Mouse (Mus musculus) testis, postnatal 14 days (tissue): ENCODE data around the gene Slc27a5.
A peak's percentile ranks its signal among the peaks of the same experiment; 100 is the strongest.

Experiments
- DNase-seq: peaks from one replicate; pipeline ENCODE4 v3.0.0; 2021; ENCODE audit warnings: low spot score

Gene Slc27a5

DNA sequence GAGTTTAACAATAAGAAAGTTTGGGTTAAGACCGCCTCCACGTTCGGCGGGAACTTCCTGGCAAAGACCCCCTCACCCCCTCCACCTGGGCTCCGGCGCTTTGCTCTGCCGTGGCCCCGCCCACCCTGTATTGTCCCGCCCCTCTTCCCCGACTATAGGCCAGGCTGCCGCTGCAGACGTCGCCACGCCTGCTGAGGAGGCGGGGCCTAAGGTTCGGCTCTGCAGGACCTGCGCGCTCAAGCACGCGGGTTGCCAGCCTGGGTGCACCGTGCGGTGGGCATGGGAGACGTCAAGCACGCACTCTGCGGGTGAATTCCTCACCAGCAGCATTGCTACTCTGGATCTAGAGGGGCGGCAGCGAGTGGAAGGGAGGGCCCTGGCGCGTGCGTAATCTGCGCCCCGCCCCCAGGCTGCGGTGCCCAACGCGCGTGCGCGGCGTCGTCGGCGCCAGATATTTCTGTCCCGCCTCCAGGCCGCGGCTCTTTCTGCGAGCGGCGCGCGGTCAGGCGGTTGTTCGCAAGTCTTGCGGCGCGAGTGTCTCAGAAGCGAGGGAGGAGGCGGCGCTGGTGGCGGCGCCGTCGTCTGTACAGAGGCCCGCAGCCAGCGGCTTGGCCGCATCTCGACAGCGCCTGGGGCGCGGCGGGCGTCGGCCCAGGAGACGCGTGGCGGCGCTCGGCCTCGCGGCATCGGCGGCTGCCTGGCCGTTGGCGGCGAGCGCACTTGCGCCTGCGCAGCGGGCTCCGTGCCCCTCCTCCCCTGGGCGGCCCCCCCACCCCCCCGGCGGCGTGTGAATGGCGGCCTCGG is 26.1 kb upstream of the Slc27a5 start:
- DNase-seq = peak; percentile 95

DNA sequence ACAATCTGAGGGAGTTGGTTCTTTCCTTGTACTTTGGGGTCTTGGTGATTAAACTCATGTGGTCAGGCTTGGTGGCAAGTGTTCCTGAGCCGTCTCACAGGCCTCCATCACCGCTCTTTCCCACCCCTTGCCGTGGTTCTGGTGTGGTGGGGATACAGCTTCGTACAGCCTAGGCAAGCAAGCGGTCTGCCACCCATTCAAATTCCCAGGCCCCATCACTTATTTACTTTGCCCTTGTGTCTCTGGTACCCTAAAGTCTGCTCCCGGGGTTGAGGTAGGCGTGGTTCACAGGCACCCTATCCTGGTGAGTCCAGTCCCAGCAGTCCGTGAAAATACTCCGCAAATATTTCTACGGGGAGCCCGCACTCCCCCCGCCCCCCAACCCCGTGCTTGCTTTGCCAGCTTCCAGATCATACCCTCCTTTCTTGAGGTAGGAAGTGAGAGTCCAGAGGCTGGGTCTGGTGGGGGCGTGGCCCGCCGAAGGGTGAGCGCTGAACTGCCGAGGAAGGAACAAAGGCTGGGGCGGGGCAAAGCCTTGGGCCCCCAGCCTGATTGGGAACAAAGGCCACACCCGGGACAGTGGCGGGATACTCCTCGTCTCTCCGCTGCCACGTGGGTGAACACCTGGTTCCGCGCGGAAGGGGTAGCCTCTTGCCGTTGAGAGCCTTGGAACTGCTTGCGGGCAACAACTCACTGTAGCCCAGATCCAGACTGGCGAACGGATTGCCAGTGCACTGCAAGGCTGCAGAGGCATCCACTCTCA is 25.0 kb upstream of the Slc27a5 start:
- DNase-seq = peak; percentile 86

DNA sequence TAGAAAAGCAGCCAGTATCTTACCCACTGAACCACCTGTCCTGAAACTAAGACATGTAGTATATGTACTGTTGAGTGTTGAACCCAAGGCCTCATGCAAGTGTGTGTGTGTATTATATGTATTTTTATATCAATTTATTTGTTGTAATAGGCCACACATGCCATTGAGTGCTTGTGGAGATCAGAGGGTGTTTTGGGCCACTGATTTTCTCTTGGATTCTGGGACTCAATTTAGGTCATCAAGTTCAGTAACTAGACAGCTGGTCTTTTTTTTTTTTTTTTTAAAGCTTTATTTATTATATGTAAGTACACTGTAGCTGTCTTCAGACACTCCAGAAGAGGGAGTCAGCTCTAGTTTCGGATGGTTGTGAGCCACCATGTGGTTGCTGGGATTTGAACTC is 17.2 kb upstream of the Slc27a5 start:
- no peak for DNase-seq

DNA sequence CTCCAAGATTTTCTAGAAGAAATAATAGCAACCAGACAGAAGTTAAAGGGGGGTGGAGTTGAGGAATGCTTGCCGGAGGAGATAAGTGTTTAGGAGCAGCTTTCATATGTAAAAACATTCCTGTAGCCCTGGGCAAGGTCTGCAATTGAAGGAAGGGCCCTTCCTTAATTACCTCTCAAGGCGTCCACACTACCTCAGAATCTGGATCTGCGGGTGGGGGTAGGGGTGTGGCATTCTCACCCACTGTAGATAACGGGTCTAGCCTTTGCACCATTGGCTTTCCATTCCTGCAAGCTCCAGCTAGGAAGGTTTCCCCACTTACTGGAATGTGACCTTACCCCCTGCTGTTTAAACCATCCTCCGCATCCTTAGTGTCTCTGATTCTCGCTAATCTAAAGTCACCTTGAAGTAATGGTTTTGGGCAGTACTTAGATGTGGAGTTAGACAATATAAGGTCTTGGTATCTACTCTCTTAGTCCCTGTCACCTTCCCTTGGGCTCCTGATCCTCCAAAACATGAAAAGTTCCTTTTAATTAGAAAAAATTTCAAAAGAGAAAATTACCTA is 16.4 kb upstream of the Slc27a5 start:
- DNase-seq = no peak

DNA sequence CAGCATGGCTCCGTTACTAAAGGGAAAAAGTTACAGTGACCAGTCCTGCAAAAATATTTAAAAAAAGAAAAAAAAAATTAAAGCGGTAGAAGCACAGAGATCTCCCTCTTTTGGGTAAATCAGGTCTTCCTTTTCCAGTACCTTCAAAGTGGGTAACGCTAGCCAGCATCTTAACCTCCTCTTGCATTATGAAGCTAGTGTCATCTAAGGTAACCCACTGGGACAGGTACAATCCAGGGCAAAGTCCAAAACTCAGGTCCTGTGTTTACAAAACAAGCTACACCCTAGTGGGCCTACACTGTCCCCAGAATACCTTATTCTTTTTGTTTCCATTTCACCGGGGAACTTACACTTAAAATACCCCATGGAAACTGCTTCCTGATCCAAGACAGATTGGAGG is 15.7 kb upstream of the Slc27a5 start:
- DNase-seq = no peak

DNA sequence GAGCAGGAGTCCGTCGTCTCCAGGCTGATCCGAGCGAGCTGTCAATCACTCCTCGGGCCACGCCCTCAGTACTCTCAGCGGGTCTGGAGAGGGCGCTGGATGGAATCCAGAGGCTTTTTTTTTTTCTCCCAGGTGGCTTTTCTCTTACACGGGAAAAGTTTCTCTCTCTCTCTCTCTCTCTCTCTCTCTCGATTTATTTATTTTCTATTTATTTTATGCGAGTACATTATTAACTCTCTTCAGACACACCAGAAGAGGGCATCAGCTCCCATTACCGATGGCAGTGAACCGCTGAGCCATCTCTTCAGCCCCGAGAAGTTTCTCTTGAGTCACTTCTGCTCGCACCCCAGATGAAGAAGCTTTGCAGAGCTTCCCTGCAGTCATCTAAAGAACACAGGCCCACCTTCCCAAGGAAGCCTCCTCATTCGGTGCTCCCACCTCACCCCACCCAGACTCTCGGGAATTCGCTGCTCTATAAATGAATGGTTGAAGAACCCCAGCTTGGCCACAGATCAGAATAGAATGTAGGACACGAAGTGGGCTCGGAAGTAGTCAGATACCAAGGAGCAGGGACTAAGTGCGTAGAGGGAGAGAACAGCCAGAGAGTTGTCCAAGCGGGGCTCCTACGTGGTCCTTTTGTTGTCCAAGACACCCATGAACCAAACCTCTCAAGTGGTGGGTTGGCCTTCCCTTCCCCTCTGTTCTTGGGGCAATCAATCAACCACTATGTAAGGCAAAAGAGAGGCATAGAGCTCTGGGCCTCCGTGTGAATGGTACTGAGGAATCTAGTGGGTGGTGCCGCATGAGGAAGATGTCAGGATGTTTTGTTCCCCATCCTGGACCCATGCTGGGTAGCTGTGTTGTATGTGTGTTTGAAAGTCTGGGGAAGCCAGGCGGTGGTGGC is 12.3 kb upstream of the Slc27a5 start, which contains the start of gene Zbtb45:
Gene Zbtb45 (minus strand): TSS at position 30 of the 904 bp plus-strand sequence.
- no peak for DNase-seq

DNA sequence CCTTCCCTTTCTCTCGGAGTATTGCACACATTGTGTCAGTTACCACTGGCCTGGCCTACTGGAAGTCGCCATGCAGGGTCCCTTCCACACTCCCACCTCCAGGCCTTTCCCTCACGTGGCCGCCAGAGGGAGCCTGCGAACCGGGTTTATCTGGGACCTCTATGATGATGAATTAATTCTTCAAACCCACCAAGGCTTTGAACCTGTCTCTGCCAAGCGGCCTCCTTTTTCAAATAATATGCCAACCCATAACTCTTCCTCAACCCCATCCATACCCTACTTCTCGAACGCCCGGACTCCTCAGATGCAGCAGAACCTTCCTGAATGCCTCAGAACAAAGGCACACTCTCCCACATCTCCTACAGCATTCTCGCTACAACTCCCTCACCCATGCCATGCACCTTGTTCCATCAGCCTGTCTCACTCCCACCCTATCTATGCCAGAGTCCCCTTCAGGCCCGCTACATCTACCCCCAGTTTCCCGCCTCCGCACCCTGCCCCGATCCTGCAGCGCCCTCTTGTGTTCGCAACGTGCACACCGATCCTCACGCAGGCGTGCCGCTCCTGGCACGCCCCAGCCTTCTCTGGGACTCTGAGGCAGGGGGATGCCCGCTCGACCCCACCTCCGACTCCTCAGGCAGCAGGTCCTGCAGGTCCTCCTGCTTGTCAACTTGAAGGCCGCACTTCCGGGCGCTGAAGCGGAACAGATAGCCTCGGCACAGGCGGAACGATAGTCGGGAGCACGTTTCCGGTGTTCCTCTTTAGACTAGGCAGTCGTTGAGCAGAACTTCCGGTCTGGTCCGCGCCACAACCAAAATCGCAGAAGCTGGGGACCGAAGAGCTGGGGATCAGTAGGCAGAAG is 11.4 kb upstream of the Slc27a5 start:
- peak; percentile 93 for DNase-seq

DNA sequence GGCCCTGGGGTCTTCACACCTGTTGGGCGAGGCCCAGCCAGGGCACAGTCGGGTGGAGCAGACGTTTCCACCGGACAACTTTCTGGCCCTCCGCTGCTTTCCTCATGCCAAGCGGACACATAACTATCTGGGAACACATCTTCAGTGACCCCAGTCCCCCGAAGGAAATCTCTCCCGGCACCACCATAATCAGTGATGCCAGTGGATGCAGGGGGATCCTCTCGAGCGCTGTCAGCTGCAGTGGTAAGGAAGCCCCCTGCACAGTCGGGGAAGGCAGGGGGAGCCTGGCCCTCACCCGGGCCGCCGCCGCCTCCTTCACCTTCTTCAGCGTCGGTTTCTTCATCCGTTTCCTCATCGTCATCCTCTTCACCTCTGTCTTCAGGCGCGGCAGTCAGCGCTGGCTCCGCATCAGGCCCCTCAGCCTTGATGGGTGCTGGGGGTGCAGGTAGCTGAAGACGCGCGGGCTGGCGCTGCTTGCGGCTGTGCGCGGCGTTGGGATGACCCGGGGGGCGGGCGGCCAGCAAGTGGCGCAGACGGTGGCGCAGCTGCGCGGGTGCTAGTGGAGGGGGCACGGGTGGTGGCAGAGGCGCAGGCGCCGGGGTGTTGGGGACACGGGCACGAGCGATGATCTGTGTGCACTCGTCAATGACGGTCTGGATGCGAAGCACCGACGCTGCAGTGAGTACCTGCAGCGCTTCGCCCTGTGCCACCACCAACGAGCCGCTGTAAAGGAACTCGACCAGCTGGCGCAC is 9.5 kb upstream of the Slc27a5 start:
- DNase-seq = no peak

DNA sequence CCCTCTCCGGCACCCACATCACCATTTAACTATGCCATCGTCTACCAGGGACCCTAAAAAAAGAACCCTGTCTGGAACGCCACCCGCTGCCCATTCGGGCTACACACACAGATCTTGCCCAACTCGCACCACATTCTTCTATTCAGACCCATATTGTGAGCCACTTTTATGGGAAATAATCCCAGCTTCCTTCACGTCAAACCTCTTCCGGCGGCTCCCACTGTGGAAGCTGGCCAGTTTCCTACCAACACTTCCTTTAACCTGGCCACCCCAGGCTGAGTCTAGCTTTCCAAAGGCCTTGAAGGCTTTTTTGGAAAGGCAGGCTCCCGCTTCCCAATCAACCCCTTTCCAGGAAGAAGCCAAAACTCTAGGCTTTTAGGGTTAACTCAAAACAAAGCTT is 8.5 kb upstream of the Slc27a5 start:
- no peak for DNase-seq

DNA sequence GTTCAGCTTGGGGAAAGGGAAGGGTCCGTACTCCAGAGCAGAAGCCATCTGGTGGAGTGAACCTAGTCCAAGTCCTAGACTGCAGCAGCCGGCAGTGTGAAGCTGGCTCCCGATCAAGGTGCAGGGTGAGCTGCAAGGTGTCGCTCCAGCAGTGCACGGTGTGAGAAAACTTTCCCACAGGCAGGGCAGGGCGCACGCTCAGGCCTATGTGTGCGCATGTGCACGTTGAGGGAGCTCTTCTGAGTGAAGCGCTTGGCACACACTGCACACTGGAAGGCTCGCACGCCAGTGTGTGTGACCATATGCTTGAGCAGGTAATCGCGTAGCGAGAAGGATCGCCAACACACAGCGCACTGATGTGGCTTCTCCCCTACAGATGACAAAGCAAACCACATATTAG is 8.0 kb upstream of the Slc27a5 start:
- no peak for DNase-seq

DNA sequence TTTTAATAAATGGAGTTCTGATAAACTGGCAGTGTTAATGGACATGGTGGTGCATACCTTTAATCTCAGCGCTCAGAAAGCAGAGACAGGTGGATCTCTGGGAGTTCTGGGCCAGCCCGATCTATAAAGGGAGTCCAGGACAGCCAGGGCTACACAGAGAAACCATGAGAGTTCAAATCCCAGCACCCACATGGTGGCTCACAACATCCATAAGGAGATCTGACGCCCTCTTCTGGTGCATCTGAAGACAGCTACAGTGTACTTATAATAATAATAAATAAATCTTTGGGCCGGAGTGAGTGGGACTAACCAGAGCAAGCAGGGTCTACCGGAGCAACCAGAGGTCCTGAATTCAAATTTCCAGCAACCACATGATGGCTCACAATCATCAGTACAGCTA is 5.4 kb upstream of the Slc27a5 start:
- DNase-seq = no peak

DNA sequence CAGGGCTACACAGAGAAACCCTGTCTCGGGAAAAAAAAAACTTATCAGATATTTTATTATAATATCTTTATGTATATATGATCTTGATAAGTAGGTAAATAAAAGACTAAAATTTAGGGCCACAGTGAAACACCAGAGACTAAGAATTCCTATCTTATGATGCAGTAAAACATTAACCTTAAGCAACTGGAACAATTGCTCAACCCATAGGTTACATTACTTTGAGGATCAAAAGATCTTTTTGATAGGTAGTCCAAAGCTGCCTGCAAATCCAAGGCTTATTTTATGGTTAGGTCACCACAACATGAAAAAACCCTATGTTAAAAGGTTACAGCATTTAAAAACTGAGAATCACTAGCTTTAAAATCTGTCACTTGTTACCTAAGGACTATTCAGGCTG is 3.6 kb upstream of the Slc27a5 start:
- no peak for DNase-seq

DNA sequence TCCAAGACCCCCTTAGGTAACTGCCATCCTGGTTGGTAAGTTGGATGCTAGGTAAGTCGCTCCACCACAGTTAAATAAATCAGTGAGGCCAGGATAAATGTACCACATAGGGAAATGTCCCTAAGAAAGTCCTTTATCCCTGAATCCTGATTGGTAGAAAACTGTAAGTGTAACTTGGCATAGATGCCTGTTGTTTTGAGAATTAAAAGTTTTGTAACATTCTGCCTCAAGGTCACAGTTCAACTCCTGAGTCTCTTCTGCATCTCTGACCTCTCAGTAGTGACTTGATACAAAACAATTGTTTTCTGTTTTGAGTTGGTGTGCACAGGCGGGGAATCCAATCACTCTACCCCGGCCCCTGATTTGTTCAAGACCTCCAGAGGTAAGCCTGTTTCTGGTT is 859 bp upstream of the Slc27a5 start, which contains the start of gene Trim28:
Gene Trim28 (plus strand): TSS at position 264 of the 400 bp plus-strand sequence.
- DNase-seq = no peak

DNA sequence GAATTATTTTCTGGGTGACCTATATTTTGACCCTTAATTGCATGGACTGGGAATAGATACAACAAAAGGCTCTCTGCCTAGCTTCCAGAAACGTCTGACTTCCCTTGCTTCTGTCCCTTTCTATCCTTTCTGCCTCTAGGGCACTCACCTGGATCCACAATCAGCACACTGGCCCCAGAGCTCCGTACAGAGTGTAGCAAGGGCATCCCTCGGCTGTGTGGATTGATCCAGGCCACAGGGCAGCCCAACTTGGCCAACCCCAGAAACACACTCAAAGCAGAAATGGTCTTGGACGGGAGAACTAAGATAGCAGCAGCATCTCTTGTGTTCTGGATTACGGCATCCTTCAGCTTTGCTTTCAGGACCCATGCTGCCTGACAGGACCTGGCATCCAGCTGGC is 762 bp downstream of the Slc27a5 start:
- no peak for DNase-seq

DNA sequence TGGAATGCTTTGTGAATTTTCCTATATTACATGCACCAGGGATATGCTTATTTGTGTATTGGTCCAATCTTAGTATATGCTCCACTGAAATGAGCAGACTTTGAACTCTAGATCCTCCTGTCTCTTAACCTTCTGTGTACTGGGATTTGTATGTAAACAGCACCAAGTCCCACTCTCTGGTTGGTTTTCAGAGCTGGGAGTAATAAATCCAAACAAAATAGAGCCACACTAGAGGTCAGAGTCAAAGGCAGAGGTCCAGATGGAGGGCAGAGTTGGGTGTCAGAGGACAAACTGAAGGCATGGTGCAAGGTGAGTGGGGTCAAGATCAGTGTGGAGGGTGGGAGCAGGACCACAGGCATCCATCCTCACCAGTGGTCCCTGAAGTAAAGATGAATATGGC is 2.1 kb downstream of the Slc27a5 start:
- DNase-seq = no peak

DNA sequence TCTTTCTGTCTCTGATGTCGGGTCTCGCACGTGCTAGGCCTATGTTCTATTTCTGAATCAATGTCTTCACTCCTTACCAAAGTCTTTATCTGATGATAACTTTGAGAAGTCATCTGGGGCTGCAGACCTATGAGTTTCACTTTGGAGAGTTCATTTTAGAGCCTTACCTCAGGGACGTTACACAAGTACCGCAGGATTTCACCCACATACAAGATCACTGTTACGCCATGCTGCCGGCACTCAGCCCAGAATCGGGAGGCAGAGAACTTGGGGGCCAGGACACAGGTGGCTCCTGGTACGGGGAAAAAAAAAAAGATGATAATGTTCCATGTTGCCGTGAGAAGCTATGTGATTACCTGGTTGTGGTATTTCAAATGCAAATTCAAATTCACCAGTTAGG is 4.8 kb downstream of the Slc27a5 start:
- no peak for DNase-seq

DNA sequence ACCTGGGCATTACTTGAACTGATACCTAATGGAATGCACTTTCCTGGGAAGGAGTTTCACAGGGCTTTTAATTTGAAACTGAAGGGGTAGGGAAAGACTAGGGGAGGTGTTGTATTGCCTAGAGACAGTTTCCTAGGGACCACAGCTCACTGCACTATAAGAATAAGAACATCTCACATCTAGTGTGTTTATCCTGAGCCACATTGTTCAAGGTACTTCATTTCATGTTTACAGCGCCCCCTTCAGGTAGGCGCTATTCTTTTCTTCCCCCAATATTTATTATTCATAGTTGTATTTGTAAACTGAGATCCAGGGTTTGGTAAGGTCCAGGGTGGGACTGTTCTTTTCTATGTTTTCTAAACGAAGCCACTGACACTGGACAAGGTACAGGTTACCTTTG is 5.8 kb downstream of the Slc27a5 start:
- no peak for DNase-seq

DNA sequence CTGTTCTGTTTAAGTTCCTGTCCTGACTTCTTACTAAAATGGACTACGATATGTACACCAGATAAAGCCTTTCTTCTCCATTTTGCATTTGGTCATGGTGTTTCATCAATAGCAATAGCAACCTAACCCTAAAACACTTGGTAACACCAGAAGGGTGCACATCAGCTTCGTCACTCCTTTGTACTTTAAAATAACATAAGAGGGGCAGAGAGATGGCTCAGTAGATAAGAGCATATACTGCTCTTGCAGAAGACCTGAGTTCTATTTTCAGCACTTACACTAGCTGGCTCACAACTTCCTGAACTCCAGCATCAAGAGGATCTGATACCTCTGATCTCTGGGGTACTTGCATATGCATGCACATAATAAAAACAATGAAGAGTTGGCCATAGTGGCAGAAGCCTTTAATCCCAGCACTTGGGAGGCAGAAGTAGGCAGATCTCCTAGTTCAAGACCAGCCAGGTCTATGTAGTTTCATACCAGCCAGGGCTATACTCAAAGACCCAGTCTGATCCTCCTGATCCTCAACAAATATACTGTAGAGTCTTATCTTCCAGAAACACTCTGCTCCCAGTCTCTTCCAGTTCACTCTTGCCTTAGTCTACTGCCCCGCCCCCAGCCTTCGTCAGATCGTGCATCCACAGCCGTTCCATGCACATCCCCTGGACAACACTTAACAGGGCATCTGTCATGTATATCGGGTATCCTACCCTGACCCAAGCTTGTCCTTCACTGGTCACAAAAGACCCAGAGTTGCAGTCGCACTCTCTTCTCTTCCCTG is 10.4 kb downstream of the Slc27a5 start:
- DNase-seq = no peak

DNA sequence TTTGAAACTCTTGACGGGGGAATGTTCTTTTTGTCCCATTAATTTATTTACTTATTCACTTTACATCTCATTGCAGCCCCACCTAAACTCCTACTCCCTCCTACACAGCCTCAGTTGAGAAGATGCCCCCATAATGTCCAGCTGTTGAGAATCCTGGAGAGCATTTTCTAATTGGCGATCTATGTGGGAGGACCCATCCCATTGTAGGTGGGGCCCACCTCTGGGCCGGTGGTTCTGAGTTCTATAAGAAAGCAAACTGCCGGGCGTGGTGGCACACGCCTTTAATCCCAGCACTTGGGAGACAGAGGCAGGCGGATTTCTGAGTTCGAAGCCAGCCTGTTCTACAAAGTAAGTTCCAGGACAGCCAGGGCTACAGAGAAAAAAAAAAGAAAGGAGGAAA is 11.1 kb downstream of the Slc27a5 start:
- no peak for DNase-seq

DNA sequence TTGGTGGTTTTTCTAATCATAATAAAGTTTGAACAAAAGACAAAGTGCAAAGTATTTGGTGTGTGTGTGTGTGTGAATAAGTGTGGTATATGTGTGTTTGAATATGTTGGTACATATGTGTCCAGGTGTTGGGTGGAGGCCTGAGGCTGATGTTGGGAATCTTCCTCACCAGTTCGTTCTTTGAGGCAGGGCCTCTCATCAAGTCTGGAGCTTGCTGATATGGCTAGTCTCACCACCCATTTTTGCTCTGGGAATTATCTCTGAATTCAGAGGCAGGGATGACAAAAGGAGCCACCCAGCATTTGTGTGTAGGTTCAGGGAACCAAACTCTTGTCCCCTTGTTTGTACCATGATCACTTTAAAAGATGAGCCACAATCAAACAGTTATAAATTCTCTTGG is 12.3 kb downstream of the Slc27a5 start:
- no peak for DNase-seq
